Mouse (Mus musculus): ENCODE data around the gene Nmral1.

DNA sequence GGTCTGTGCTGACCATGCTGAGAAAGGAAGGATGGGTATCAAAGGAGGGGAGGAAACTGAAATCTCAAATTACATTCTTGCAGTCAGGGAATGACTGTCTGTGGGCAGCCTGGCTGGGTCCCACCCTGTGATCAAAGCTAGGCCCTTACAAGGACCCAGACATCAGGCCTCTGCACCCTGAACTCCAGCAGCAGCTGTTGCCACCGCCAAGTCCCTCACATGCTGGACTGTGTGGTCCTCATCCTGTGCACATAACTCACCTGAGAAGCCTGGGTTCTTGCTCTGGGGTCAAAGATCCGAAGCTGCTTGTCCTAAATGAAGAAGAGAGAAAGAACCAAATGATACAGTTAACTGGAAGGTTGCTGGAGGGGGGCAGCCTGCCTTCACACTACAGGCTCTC lies 57.6 kb downstream of the Nmral1 start:
- TF ChIP-seq CTCF (IDR thresholded peaks at IDR 0.05; ENCODE audit: control insufficient read depth, insufficient read depth, insufficient replicate concordance, low read depth, low read length) (no peak), POLR2A (IDR thresholded peaks at IDR 0.05; ENCODE audit: control insufficient read depth, low read depth, low read length) (no peak)
